Mouse (Mus musculus) cerebellum, adult 8-10 months (tissue): Measurements from ENCODE around the gene Dmac2.

ENCODE experiments used
- DNase-seq: peaks from one replicate; pipeline ENCODE4 v3.0.0; 2022

The Dmac2 gene

DNA sequence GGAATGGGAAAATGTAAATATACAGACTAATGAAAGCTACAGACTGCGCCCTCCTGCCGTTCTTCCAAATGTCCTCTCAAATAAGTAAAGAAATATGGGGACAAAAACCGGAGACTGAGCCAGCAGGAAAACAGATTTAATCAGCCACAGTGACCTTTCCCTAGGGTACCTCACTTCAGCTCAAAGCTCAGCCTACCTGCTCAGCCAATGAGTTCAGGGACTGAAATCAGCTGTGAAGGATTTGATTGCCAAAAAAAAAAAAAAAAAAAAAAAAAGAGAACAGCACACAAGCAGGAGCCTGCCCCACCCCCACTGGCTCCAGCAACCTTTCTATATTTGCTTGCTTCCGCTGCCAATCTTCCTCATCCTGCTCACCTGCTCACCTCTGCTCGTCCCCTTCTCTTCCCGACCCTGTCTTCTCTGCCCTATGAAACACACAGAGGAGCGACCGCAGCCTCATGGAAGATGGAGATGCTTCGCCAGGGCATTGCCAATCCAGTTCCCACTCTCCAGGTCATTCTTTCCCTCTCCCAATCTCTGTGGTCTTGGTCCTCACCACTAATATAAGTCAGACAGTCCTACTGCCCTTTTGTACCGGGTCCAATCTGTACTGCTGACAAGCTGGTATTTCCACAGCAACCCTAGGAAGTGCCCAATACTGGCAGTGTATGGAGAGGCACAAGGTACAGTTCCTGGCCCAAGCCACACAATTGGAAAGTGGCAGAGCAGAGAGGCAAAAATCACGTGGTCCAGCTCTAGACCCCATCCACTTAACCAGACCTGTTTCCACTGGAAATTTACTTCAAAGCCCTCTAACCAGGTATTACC is 36.6 kb downstream of the Dmac2 start:
- peak; percentile 43 for DNase-seq

DNA sequence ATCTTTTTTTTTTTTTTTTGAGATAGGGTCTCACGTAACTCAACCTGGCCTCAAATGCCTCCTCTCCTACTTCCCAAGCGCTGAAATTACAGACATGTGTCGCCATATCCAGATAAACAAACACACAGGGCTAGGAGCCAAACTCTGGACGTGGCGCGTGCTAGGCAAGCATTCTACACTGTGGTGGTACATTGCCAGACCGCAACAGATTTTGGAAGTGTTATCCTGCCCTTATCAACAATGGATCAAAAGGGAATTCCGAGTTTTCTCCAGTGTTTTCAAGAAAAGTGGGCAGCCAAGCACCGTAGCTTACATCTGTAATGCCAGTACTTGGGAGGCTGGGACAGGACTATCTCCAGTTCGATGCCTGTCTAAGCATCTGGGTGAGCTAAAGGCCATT is 38.6 kb downstream of the Dmac2 start:
- no peak for DNase-seq

DNA sequence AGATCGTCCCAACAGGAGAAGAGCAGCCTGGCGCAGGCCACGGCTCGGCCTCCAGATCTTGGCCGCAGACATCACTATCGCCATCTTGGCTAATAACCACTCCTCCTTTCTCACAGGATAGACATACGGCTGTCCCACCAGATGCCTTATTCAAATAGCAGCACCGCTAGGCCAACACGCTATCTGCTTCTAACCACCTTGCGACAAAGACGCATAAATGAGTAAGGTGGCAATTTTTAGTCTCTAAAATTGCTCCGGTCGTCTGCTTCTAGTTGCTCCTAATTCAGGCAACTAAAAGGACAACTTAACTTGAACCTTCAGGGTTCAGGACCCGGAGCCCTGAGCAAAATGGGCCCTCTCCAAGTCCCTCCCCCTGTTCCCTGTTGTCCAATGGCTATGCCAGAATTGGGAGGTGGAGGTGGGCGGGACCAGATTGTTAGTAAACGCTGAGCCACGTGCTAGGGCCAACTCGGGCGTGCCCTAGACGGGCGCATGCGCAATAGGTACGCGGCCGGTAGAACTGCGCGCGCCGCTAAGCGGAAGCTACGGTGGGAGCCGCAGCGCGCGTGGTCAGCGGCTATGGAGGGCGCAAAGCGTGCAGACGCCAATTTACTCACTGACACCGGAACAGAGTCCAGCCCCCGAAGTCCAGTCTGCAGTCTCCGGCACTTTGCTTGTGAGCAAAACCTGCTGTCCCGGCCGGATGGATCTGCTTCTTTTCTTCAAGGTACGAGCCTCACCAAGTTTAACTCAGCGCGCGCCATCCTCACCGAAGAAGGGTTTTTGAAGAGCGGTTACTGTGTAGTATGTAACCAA is 39.7 kb downstream of the Dmac2 start, which contains the start of the genes Bckdha and Exosc5:
TSS of gene Bckdha (minus strand) at position 325 of the 816 bp plus-strand sequence.
TSS of gene Exosc5 (plus strand) at position 508 of the 816 bp plus-strand sequence.
- DNase-seq = peak; percentile 100

DNA sequence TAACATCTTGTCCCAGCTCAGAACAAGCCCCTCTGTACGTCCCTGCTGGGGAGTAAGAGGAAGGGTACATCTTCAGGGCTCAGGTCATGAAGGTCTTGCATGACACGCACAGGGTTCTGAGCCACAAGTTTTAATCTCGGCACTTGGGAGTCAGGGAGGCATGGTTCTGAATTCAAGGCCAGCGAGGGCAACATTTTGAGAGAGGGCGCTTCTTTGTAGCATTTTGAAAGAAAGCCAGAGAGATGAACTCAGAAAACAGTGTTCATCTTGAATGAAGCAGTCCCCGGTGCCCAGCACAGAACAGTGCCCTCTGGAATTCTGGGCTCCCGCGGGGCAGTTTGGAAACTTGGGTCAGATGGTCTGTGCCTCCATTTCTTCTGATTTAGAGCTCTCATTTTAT is 47.2 kb downstream of the Dmac2 start:
- no peak for DNase-seq

DNA sequence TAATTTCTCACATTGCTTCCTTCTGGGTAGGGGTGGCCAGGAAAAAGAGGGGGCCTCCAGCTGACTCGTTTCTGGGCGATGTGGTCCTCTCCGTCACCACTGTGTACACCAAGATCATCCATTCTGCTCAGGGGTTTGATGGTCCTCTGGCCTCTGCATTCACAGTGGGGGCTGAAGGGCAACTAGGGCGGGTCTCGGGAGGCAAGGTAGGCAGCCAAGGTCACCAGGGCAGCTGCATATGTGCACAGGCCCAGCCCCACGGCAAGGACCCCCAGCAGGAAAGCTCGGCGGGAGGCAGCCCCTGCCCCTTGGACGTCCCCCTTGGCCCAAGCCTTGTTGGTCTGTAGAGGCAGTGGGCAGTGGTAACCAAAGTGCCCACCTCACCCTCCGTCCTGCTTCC is 49.9 kb downstream of the Dmac2 start:
- DNase-seq = no peak

DNA sequence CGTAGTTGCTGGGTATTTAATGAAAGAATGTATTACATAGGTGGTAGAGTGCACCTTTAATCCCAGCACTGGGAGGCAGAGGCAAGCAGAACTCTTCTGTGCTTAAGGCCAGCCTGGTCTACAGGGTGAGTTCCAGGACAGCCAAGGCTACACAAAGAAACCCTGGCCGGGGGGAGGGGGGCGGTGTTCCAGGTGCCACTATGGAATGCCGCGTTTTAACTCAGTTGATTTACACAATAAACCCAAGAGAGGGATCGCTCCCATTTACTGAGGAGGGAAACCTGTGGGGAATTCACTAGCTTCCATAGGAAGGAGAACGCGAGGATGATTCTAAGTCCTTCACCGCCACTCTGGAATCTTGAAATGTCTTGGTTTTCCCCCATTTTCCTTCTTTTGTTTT is 50.4 kb downstream of the Dmac2 start:
- DNase-seq = no peak

DNA sequence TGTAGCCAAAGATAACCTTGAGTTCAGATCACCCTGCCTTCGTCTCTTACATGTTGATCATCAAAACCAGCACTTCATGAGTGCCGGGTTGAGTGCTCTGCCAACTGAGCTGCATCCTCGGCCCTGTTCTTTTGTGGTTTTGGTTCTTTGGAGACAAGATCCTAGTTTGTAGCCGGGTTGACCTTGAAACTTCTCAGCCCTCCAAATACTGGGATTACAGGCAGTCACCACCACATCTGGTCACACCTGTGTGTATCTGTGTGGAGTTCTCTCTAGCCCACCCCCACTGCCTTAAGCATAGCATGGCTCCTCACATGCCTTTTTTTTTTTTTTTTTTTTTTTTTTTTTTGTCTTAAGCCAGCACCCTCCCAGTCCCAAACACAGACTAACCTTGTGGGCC is 50.9 kb downstream of the Dmac2 start:
- no peak for DNase-seq

DNA sequence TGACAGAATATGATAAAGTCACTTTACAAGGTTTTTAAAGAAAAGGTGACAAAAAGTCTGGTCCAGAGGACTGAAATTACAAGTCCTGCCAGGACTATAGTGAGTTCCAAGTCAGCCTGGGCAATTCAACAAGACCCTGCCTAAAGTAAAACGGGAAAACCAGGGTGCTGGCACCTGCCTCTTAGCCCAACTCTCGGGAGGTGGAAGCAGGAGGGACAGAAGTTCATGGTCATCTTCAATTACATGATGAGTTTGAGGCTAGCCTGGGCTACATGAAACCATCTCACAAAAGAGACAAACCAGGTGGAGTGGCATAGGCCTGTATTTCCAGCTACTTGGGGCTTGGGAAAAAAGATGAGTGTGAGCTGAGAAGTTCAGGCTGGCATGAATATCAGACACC is 52.5 kb downstream of the Dmac2 start:
- DNase-seq = no peak

DNA sequence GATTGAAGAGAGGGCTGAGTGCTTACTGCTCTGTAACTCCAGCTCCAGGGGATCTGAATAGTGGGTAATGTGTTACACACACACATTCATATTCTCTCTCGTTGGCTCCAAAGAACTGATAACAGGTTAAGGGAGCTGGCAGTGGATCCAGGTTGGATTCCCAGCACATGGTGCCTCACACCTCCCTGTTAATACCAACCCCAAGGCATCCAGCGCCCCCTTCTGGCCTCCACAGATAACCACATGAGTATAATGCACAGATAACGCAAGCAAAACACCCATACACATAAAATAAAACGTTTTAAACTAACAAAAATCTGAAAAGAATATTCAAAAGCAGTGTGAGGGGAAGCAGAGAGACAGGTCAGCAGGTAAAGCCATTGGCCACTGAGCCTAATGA is 53.2 kb downstream of the Dmac2 start:
- DNase-seq = no peak

DNA sequence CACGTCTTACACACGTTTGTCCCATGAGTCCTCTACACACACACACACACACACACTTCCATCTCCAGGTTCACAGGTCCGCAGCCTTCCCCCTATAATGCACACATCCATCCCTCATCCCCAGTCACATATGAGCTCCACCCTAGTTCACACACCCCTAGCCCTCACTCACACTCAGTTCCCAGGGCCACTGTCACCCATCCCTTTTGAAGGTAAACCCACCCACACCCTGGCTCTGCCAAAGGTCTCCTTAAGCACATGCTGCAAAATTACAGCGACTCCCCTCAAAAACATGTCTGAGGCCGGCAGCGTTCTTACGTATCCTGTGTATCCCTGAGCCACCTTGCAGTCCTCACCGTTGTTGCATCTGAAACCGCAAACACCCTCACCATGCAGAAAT is 55.1 kb downstream of the Dmac2 start:
- no peak for DNase-seq

DNA sequence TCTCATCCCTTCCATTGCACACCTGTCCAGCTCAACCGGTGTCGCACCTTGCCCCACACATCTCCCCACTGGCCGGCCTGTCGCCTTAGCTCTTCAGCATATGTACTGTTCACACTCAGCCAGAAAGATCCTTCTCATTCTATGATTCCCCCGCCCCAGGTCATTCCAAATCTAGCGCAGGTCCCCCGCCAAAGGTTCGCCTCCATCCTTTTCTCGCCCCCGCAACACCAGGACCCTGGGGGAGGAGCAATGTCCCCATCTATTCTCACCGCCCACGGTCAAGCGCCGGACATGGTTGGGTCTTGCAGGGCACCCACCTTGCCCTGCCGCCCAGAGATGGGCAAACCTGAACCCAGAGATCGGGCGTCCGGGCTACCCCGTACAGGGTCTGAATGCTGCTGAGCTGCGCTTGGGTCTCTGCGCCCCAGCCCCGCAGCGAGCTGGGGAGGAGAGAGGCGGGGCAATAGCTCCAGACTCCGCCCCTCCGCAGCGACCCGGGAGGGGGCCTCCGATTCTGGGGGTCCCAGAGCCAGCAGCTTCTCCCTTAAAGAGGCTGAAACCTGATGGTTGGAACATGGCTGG is 55.6 kb downstream of the Dmac2 start, which contains the start of gene Tmem91:
TSS of gene Tmem91 (minus strand) at position 448 of the 582 bp plus-strand sequence.
- no peak for DNase-seq
